Mouse (Mus musculus): ENCODE measurements around the gene Gm10961. TPM values are rescaled to one million over a fixed set of nuclear protein-coding genes. Genes with fewer than 3 reads are reported as not detected.

Gene Gm10961
- polyA plus RNA-seq, 1 experiment: not detected

GRCm38 (mm10) chr3:107670500-107670899, 39.4 kb downstream of the Gm10961 start:
- H3K27ac ChIP-seq (ENCODE audit: insufficient read depth, low read length): no peak overlapping the region
- H3K9ac ChIP-seq (ENCODE audit: low read depth, poor library complexity, severe bottlenecking): no peak overlapping the region
- H3K9me3 ChIP-seq (replicated peaks; ENCODE audit: control insufficient read depth, insufficient read depth, low read length, poor library complexity, severe bottlenecking): no peaks in the 10 kb centered on the region
- H3K4me3 ChIP-seq (ENCODE audit: low read depth, low read length): no peak overlapping the region
- no peaks in the 10 kb centered on the region for H3K4me1 ChIP-seq (ENCODE audit: control insufficient read depth, insufficient read depth, low read length)
- H3K27me3 ChIP-seq (ENCODE audit: control insufficient read depth, insufficient read depth, low read length, poor library complexity, severe bottlenecking): no peaks in the 10 kb centered on the region
- H3K36me3 ChIP-seq (ENCODE audit: control insufficient read depth, insufficient read depth, low read length, poor library complexity, severe bottlenecking): peaks cover 56% of the 10 kb centered on the region
- no peak for TF ChIP-seq EP300 (IDR thresholded peaks at IDR 0.05; ENCODE audit: insufficient read depth, low read depth, low read length)
- TF ChIP-seq CTCF (IDR thresholded peaks at IDR 0.05; ENCODE audit: low read depth, low read length): no peak

- Histone ChIP-seq H3K4me1 (ENCODE audit: control insufficient read depth, insufficient read depth, low read length) (no peaks in the 10 kb centered on the region), H3K36me3 (ENCODE audit: control insufficient read depth, insufficient read depth, low read length, poor library complexity, severe bottlenecking) (peaks cover 46% of the 10 kb centered on the region)
Observed at GRCm38 (mm10) chr3:107671509-107671908, 40.4 kb downstream of the Gm10961 start.

DNA sequence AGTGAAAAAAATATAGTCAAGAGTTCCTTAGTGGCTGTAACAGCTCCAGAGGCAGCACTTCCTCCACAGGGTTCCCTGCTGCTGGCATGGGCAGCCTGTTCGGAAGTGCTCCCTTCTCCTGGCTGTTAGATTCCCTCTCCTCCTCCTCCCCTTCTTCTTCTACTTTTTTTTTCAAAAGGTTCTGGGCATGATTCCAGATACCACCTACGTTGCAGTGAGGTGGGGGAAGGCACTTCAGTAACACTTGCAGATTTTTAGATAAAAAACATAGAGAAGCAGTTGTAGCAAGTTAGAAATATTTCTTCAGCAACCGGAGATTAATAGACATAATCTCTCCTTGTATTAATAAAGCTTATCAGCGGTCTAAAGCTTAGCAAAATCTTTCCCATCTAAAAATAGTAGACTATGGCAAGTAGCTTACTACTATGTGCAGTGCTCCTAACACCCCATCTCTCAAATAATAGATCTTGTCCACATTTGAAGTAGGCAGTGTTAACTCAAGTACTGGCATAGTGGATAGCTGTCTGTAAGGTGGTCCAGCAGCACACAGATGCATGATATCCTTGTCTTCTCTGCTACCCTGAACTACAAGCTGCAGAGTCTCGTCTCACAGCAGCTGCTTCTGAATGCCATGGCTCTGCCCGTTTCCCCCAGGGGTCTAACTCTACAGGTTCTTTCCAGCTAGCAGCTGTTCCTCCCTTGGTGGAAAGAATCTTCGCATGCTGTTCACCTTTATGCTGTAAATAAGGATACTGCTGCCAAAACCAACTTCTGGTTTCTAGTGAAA, 49.9 kb downstream of the Gm10961 start:
- no peak for TF ChIP-seq POLR2A (IDR thresholded peaks at IDR 0.05; ENCODE audit: insufficient read depth, low read length)
- no peak for TF ChIP-seq EP300 (IDR thresholded peaks at IDR 0.05; ENCODE audit: insufficient read depth, low read depth, low read length)
- TF ChIP-seq CTCF (IDR thresholded peaks at IDR 0.05; ENCODE audit: low read depth, low read length): no peak
- H3K4me1 ChIP-seq (ENCODE audit: control insufficient read depth, insufficient read depth, low read length): peaks cover 2% of the 10 kb centered on the region
- H3K9ac ChIP-seq (ENCODE audit: low read depth, poor library complexity, severe bottlenecking): no peak overlapping the region
- no peaks in the 10 kb centered on the region for H3K9me3 ChIP-seq (replicated peaks; ENCODE audit: control insufficient read depth, insufficient read depth, low read length, poor library complexity, severe bottlenecking)
- peaks cover 3% of the 10 kb centered on the region; the same call in 1 of the 2 replicates for H3K36me3 ChIP-seq (ENCODE audit: control insufficient read depth, insufficient read depth, low read length, poor library complexity, severe bottlenecking)
- H3K27me3 ChIP-seq (ENCODE audit: control insufficient read depth, insufficient read depth, low read length, poor library complexity, severe bottlenecking): no peaks in the 10 kb centered on the region
- no peak overlapping the region for H3K27ac ChIP-seq (ENCODE audit: insufficient read depth, low read length)
- no peak overlapping the region for H3K4me3 ChIP-seq (ENCODE audit: low read depth, low read length)

More at GRCm38 (mm10) chr3:107671509-107671908, 40.4 kb downstream of the Gm10961 start:
- Histone ChIP-seq H3K27me3 (ENCODE audit: control insufficient read depth, insufficient read depth, low read length, poor library complexity, severe bottlenecking) (no peaks in the 10 kb centered on the region), H3K9ac (ENCODE audit: low read depth, poor library complexity, severe bottlenecking) (no peak overlapping the region), H3K27ac (ENCODE audit: insufficient read depth, low read length) (no peak overlapping the region), H3K4me3 (ENCODE audit: low read depth, low read length) (no peak overlapping the region), H3K9me3 (replicated peaks; ENCODE audit: control insufficient read depth, insufficient read depth, low read length, poor library complexity, severe bottlenecking) (no peaks in the 10 kb centered on the region)
- TF ChIP-seq POLR2A (IDR thresholded peaks at IDR 0.05; ENCODE audit: insufficient read depth, low read length) (no peak), CTCF (IDR thresholded peaks at IDR 0.05; ENCODE audit: low read depth, low read length) (no peak), EP300 (IDR thresholded peaks at IDR 0.05; ENCODE audit: insufficient read depth, low read depth, low read length) (no peak)

Other genes with a start within 250 kb of the Gm10961 start
- gene Kcnc4, start 171.8 kb upstream of the Gm10961 start, polyA plus RNA-seq (2011; ENCODE audit: insufficient read depth, insufficient read length, low read depth, missing spikeins): 0.90 and 0.97 TPM in 2 replicates
- 0.32 and 0.42 TPM in 2 replicates for gene Slc6a17, start 113.3 kb upstream of the Gm10961 start, polyA plus RNA-seq (2011; ENCODE audit: insufficient read depth, insufficient read length, low read depth, missing spikeins)
- gene Ubl4b, start 76.2 kb upstream of the Gm10961 start, polyA plus RNA-seq (2011; ENCODE audit: insufficient read depth, insufficient read length, low read depth, missing spikeins): not detected in 2 replicates
- gene Alx3, start 36.3 kb upstream of the Gm10961 start, polyA plus RNA-seq (2011; ENCODE audit: insufficient read depth, insufficient read length, low read depth, missing spikeins): 0.31 and 1.2 TPM in 2 replicates
- 22.6 and 23.5 TPM in 2 replicates for gene Strip1, start 372 bp downstream of the Gm10961 start, polyA plus RNA-seq (2011; ENCODE audit: insufficient read depth, insufficient read length, low read depth, missing spikeins)
- 176 and 179 TPM in 2 replicates for gene Ahcyl1, start 65.2 kb downstream of the Gm10961 start, polyA plus RNA-seq (2011; ENCODE audit: insufficient read depth, insufficient read length, low read depth, missing spikeins)
- gene Csf1, start 129.1 kb downstream of the Gm10961 start, polyA plus RNA-seq (2011; ENCODE audit: insufficient read depth, insufficient read length, low read depth, missing spikeins): 27.0 and 32.5 TPM in 2 replicates
- not detected in 2 replicates for gene Eps8l3, start 245.9 kb downstream of the Gm10961 start, polyA plus RNA-seq (2011; ENCODE audit: insufficient read depth, insufficient read length, low read depth, missing spikeins)